Mouse (Mus musculus) T-helper 1 cell (primary cell): ENCODE data around the gene Sorbs1.

Source experiments
- in situ Hi-C: fragments of 300-600 bp; cut with MboI, MseI; formaldehyde crosslinking; loops from one replicate; pipeline ENCODE4 v1.15.1; 2025; ENCODE audit warnings: high pct_unique_total_duplicates

Sorbs1 gene

DNA sequence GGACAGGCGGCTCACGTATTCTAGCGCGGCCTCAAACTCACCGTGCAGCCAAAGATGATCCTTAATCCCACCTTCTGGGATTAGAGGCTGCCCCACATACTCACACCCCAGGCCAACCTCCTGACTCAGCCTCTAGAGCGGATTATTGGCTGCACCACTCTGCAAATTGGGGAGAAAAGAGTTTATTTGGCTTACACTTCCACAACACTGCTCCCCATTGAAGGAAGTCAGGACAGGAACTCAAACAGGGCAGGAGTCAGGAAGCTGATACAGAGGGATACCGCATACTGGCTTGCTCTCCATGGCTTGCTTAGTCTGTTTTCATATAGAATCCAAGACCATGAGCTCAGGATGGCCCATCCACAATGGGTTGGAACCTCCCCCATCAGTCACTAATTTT is 797 bp upstream of the Sorbs1 start:
- in situ Hi-C loops: no loop called here

GRCm38 (mm10) chr19:40512500-40513421 is 818 bp downstream of the Sorbs1 start:
- in situ Hi-C loops: no loop called here

DNA sequence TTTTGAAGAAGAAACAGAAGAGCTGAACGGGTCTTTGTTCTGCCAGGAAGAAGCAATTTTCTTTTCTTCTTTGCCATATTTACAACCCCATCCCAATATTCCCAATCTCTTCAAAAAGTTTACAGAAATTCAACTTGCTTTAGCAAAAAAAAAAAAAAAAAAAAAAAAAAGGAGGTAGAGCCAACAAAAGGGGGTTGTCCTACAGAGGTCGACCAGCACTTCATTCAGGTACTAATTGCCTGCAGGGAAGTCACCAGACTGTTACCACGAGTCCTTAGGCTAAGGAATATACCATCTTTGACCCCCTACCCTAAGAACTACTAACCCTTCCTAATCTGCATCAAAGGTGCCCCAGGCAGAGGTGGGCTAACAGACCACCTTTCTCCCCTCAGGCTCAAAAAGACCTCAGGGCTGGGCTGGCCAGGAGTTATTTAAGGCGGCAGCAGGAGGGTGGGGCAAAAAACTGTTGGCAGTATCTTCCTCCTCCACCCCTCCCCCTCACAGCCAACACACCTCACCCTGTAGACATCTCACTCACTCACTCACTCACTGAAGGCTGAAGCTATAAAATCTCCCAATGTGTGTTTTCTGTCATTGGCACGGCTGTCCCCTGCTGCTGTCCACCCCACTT is 1.8 kb downstream of the Sorbs1 start:
- in situ Hi-C loops: no loop called here

- in situ Hi-C loops: no loop called here
Measured at GRCm38 (mm10) chr19:40511100-40511439, 2.5 kb downstream of the Sorbs1 start.

DNA sequence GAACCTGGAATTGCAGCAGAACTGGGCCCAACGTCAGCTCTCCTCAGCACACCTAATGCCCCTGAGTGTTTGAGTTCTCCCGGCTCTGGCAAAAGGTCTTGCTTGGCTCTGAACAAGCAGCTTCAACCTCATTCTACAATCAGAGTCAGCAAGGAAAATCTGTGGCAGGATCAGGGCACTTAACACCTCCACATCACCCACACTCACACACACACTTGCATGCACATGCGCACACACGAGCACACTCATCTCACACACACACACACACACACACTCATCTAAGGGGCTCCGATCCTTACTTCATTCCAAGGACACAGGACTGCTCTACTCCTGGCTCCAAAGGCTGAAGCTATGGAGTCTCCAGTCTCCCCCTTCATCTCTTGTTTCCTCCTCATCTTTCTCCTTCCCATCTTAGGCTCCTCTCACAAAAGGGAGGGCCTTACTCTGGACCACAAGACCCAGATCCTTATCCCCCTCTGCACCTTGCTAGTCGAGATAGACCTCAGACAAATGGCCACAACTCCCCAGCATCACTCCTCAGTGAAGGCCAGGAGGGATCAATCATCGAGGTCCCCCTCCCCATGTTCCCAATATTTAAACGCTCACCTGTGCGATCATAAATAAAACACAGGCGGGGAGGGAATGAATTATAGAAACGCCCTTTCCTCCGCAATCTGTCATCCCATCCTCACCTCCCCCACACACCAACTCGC is 3.0 kb downstream of the Sorbs1 start:
- in situ Hi-C loops: no loop called here

DNA sequence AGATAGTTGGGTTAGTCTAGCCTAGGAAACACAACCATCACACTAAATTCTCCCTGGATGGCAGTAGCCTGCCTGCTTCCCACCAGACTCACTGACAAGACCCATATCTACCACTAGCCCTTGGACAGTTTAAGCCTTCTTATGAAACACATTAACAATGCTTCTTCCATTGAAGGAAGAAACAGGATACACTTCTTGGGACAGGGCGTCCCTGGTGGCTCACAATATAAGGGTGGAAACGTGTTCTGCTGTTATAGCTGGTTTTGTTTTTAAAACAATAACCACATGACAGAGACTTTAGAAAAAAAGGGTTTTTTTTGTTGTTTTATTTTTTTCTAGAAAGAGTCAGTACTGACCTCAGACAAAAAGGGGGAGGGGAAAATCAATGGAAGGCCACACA is 4.3 kb downstream of the Sorbs1 start:
- in situ Hi-C loops: no loop called here

DNA sequence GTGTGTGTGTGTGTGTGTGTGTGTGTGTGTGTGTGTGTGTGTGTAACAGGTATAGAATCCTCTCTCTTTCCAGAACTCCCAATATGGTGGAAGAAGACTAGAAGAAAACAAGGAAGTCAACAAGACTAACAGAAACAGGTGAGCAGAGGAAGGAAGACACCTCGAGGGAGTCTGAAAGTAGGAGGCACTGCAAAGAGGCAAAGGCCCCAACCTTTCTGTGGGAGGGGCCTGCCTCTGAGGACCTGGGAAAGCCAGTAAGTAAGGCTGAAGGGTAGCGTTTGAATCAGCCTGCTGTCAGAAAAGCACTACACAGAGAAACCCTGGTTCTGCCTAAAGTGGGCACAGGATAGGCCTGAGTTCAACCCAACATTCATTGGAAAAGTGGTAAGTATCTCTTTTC is 4.7 kb downstream of the Sorbs1 start:
- in situ Hi-C loops: no loop called here

DNA sequence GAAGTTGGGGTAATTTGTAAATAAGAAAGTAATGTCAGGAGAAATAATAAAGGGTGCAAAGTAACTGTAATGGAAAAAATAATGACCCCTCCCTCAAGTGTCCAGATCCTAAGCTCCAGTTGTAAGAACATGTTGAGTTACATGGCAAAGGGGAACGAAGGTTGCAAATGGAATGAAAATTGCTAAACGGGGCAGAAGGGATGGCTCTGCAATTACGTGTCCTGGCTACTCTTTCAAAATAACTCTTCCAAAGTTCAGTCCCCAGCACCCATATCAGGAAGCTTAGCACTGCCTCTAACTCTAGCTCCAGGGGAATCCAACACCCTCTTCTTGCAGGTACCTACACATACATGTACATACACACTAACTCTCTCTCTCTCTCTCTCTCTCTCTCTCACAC is 6.6 kb downstream of the Sorbs1 start:
- in situ Hi-C loops: no loop called here

- in situ Hi-C loops: no loop called here
Measured at GRCm38 (mm10) chr19:40504336-40504735, 9.2 kb downstream of the Sorbs1 start.

DNA sequence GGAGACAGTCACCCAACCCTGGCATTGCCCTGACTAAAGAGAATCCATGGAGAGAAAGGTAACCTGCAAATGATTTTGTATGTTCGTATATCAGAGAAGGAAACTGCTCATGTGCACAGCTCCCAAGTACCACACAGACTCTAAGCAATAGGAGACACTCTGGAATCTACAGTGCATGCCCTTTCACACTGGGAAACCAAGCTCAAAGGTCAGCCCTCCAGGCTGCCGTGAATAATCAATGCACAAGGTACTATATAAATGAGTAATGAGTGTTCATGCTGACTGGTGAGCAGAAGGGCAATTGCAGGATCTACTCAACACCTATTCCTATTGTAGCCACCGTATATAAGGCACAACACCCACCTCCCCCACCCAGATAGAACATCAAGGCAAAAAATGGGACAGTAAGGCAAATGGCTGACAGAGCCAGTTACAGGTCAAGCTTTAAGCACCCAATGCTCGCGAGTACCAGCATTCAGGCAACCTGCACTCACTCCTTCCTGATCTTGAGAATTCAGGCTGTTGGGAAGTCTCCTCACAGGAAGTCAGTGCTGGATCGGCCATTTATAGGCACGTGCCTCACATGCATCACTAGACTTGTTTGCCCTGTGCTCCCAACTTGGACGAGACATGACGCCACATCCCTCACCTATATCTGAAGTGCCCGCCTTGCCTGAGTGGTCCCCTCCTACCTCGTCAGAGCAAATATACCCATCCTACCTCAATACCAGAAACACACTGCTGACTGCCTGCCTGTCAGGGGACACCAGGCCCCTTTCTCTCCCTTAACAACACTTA is 13.4 kb downstream of the Sorbs1 start:
- in situ Hi-C loops: no loop called here

DNA sequence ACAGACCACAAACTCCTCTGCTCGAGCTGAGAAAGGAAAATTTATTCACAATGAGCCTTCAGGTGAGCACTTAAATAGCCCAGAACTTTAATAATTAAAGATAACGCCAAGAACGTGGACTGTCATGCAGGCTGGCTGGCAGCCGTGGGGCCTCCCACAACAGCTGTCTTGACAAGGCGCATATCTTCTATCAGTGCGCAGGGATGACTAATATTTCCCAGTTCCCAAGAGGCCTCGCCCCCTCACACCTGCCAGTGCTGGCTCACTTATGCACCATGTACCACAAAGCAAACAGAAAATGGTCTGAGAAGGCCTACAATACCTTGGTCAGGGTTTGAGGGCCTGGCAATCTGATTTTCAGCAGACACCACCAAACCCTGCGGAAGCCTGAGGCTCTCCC is 14.4 kb downstream of the Sorbs1 start:
- in situ Hi-C loops: no loop called here

DNA sequence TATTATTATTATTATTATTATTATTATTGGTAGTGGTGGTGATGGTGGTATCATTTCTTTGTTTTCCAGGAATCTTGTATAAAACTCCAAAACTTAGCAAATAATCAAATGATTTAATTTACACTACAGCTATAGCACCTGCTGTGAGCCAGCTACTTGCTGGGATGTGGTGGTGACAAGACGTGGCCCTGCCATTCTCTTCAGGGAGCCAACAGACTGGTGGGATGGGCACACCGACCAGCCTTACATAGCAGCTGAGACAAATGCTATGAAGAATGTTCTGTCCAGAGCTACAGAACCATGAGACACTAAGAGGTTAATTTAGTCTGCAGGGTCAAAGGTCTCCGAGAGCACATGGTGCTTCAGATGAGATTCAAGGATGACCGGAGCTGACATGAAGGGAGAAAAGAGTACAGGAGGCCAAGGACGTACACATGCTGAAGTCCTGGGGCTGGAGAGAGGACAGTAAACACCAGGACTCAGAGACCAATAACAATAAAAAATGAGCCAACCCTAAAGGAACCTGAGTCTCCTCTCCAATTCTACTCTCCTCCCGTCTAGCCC is 15.3 kb downstream of the Sorbs1 start:
- in situ Hi-C loops: no loop called here

- in situ Hi-C loops: no loop called here
Measured at GRCm38 (mm10) chr19:40496509-40497267, 16.9 kb downstream of the Sorbs1 start.

DNA sequence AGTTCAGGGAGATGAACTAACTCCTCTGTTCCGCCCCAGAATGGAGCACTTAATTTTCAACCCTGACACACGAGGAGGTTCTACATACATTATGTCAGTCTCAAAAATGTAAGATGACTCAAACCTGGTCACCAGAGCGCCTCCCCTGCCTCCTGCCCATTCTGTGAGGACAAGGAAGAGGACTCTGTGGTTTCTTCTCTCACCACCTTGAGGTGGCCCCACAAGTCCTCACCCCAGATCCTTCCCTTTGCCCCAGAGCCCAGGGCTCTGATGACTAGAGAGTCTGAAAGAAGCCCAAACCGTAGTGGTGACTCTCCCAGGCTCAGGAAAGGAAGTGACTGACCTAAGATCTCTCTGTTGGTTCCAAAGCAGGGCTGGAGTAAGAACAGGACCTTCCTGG is 17.5 kb downstream of the Sorbs1 start:
- in situ Hi-C loops: no loop called here

DNA sequence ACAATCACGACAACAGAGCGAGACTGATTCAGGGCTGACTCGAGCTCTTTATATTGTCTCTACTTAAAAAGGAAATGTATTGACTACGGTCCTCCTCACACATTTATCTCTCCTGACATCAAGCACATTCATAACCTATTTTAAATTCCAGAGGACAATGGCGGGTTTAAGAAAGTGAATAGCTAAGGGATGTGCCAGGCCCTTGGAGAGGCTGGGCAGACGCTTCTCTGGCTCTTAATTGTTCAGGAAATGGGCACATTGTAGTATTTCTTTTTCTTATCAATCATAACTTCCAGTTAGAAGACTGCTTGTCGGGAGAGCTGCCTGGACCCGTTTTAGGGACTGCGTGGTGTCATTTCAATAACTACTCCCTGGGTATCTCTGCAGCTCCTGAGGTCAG is 20.7 kb downstream of the Sorbs1 start:
- in situ Hi-C loops: no loop called here

DNA sequence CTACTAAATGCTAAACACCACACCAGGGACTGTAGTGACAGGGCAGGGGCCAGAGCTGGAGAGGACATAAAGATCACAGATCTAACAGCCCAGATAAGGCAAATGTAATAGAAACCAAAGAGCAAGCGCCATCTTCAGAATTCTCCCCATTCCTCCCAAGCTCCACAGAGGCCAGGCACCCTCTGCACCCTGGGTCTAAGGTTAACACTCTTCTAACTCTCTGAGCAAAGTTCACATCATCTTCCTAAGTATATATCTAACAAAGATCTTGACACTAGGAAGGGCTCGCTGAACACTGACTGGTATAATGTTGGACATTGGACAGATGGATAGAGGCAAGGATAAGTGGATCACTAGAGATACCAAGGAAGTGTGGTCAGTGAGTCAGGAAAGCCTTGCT is 22.1 kb downstream of the Sorbs1 start:
- in situ Hi-C loops: no loop called here

GRCm38 (mm10) chr19:40490765-40491164 is 22.8 kb downstream of the Sorbs1 start:
- in situ Hi-C loops: no loop called here

DNA sequence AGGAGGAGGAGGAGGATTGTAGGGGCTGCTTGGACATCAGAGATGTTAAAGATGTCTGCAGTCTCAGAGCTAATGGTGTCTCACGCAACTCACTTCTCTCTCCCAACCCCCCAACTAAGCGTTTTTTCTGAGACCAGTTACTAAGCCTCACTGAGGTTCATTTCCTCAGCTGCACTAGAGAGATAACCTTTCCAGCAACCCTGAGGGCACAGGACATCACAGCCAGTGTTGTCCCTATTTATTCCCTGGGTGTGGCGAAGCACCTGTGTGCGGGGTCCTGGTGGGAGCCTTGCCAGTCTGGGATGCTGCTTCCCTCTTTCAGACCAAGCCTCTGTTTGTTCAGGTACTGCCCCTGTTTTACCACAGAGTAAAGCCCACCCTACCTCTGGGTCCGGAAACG is 23.9 kb downstream of the Sorbs1 start:
- in situ Hi-C loops: no loop called here

- in situ Hi-C loops: no loop called here
Measured at GRCm38 (mm10) chr19:40488853-40489454, 24.6 kb downstream of the Sorbs1 start.

DNA sequence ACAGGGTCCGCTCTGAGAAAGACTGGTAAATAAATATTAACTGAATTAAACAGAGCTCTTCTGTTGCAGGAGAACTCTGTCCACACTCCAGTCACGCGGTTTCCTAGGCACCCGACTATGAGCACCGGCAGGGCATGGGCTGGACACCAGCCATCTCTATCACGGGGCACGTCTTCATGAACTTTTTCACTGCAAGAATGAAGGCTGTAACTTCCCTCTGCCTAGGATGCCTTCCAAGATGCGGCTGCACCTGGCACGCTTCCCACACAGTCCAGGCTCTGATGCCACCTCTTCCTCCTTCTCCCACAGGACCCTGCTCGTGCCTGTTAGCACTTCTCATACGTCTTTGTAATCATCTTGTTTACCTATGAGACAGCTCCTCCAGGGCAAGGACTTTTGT is 26.0 kb downstream of the Sorbs1 start:
- in situ Hi-C loops: no loop called here
